In genomic region chr5:103755135-103755487, GRCm38 (mm10) we compare ENCODE assay signal across 7 mouse cellular contexts.
DNase-seq lines count a peak whose midpoint lies in the region; ATAC-seq and TF ChIP-seq lines count a peak whose summit lies in the region.

No protein-coding gene starts in this region.

- whole genome bisulfite sequencing in lung, embryonic 16.5 days, result 40% methylated on average over 3 of the region's 3 CpGs
- WGBS in forebrain, embryonic 12.5 days, result 51% methylated on average over 3 of the region's 3 CpGs
- 52% methylated on average over 3 of the region's 3 CpGs for WGBS in limb, embryonic 13.5 days
- WGBS in small intestine, adult 2 months, result 12% methylated on average over 3 of the region's 3 CpGs

- H3K9ac ChIP-seq in lung, embryonic 16.5 days (ENCODE audit: low read length), result peak overlapping the region; percentile 88
- H3K9ac ChIP-seq in forebrain, embryonic 12.5 days, result no peak overlapping the region
- H3K9ac ChIP-seq in limb, embryonic 13.5 days, result 0 out of 2 replicates have a peak overlapping the region, but pooled peaks have one; percentile 56

- no peaks in the 10 kb centered on the region for H3K9me3 ChIP-seq in lung, embryonic 16.5 days (ENCODE audit: control insufficient read depth, low read length)
- no peaks in the 10 kb centered on the region for H3K9me3 ChIP-seq in forebrain, embryonic 12.5 days
- peaks cover 4% of the 10 kb centered on the region; the same call in 1 of the 2 replicates for H3K9me3 ChIP-seq in limb, embryonic 13.5 days

- TF ChIP-seq CTCF in small intestine, adult 2 months (IDR thresholded peaks at IDR 0.05; ENCODE audit: extremely low read depth, insufficient read length, insufficient replicate concordance, low read depth, low read length), result no peak

- peaks cover 16% of the 10 kb centered on the region for H3K4me1 ChIP-seq in lung, embryonic 16.5 days (replicated peaks; ENCODE audit: control insufficient read depth, insufficient read depth, low read length)
- peaks cover 14% of the 10 kb centered on the region for H3K4me1 ChIP-seq in forebrain, embryonic 12.5 days
- H3K4me1 ChIP-seq in limb, embryonic 13.5 days, result peaks cover 35% of the 10 kb centered on the region
- H3K4me1 ChIP-seq in small intestine, adult 2 months (ENCODE audit: control insufficient read depth, insufficient read depth, insufficient read length, low read length), result peaks cover 24% of the 10 kb centered on the region

- H3K4me2 ChIP-seq in lung, embryonic 16.5 days (ENCODE audit: low read depth, low read length), result peak overlapping the region; percentile 79
- H3K4me2 ChIP-seq in forebrain, embryonic 12.5 days, result peak overlapping the region; percentile 75
- H3K4me2 ChIP-seq in limb, embryonic 13.5 days (replicated peaks), result peak overlapping the region; percentile 81

- peak overlapping the region; percentile 83 for H3K4me3 ChIP-seq in lung, embryonic 16.5 days (ENCODE audit: low read length)
- peak overlapping the region; percentile 75 for H3K4me3 ChIP-seq in forebrain, embryonic 12.5 days (replicated peaks)
- H3K4me3 ChIP-seq in limb, embryonic 13.5 days, result peak overlapping the region; percentile 72
- H3K4me3 ChIP-seq in small intestine, adult 2 months (ENCODE audit: low read depth, low read length), result peak overlapping the region; percentile 96

- ATAC-seq in lung, embryonic 16.5 days (ENCODE audit: low read depth), result no peak
- ATAC-seq in forebrain, embryonic 12.5 days (ENCODE audit: low FRiP score), result no peak
- no peak for ATAC-seq in limb, embryonic 13.5 days (ENCODE audit: low FRiP score, low read depth)

- H3K27ac ChIP-seq in lung, embryonic 16.5 days (ENCODE audit: low read length), result no peak overlapping the region
- no peak overlapping the region for H3K27ac ChIP-seq in forebrain, embryonic 12.5 days
- H3K27ac ChIP-seq in limb, embryonic 13.5 days, result no peak overlapping the region
- H3K27ac ChIP-seq in small intestine, adult 2 months (ENCODE audit: insufficient read depth, low read depth, low read length), result peak overlapping the region; percentile 62; the same call in 1 of the 2 replicates

- no peaks in the 10 kb centered on the region for H3K27me3 ChIP-seq in lung, embryonic 16.5 days (ENCODE audit: control insufficient read depth, insufficient read depth, low read depth, low read length)
- peaks cover 34% of the 10 kb centered on the region for H3K27me3 ChIP-seq in forebrain, embryonic 12.5 days
- H3K27me3 ChIP-seq in limb, embryonic 13.5 days, result peaks cover 10% of the 10 kb centered on the region; the same call in 1 of the 2 replicates
- H3K27me3 ChIP-seq in small intestine, adult 2 months (ENCODE audit: control insufficient read depth, insufficient read depth, low read length), result no peaks in the 10 kb centered on the region

- DNase-seq in lung, postnatal 25 days (ENCODE audit: low spot score), result no peak
- no peak for DNase-seq in adrenal gland, adult (ENCODE audit: inconsistent age in 2 of 2, low spot score in 1 of 2)
- no peak for DNase-seq in layer of hippocampus, postnatal 10 days (ENCODE audit: low spot score in 2 of 2)

- no peak for TF ChIP-seq POLR2A in small intestine, adult 2 months (IDR thresholded peaks at IDR 0.05; ENCODE audit: low read depth, low read length)

- no peaks in the 10 kb centered on the region for H3K36me3 ChIP-seq in lung, embryonic 16.5 days (ENCODE audit: control insufficient read depth, insufficient read depth, low read length)
- no peaks in the 10 kb centered on the region for H3K36me3 ChIP-seq in forebrain, embryonic 12.5 days (replicated peaks)
- H3K36me3 ChIP-seq in limb, embryonic 13.5 days, result no peaks in the 10 kb centered on the region
- no peaks in the 10 kb centered on the region for H3K36me3 ChIP-seq in small intestine, adult 2 months (ENCODE audit: control insufficient read depth, insufficient read depth, low read length)
